Mouse (Mus musculus) midbrain, postnatal 0 days (tissue): ENCODE results near the gene Gm21969. TPM values are rescaled to one million over a fixed set of nuclear protein-coding genes. Genes with fewer than 3 reads are reported as not detected.

Experiments
- ATAC-seq: fragments of 200-750 bp; cut with Nextera tagmentation; 2 replicates; pipeline ENCODE4 v1.8.0; 2017; ENCODE audit warnings: moderate number of reproducible peaks, mild to moderate bottlenecking, moderate TSS enrichment, moderate library complexity; ENCODE audit not compliant: low FRiP score
- DNase-seq: peaks from one replicate; pipeline ENCODE4 v3.0.0-alpha.2; 2015; ENCODE audit warnings: low spot score
- H3K27ac ChIP-seq: fragments of 300-500 bp; sonication (generic); 2 replicates; pipeline ENCODE4 v1.5.1; 2014; ENCODE audit warnings: low read depth, mild to moderate bottlenecking, low read length, mixed read lengths
- H3K27me3 ChIP-seq: fragments of 300-500 bp; sonication (generic); 2 replicates; pipeline ENCODE4 v1.6.1; 2014; ENCODE audit warnings: low read length, control low read depth, mixed read lengths; ENCODE audit not compliant: insufficient read depth
- H3K36me3 ChIP-seq: fragments of 300-500 bp; sonication (generic); 2 replicates; pipeline ENCODE4 v1.6.1; 2014; ENCODE audit warnings: low read length, control low read depth, mixed read lengths; ENCODE audit not compliant: insufficient read depth
- H3K4me1 ChIP-seq: fragments of 300-500 bp; sonication (generic); 2 replicates; pipeline ENCODE4 v1.6.1; 2014; ENCODE audit warnings: mild to moderate bottlenecking, control low read depth, antibody characterized with exemption, low read length, mixed read lengths; ENCODE audit not compliant: insufficient read depth
- H3K4me2 ChIP-seq: fragments of 300-500 bp; sonication (generic); 2 replicates; pipeline ENCODE4 v1.6.1; 2014; ENCODE audit warnings: low read depth, mild to moderate bottlenecking, low read length, mixed read lengths; ENCODE audit not compliant: poor library complexity, severe bottlenecking
- H3K4me3 ChIP-seq: fragments of 300-500 bp; sonication (generic); 2 replicates; pipeline ENCODE4 v1.5.1; 2014; ENCODE audit warnings: low read depth, mild to moderate bottlenecking, low read length, moderate library complexity
- H3K9ac ChIP-seq: fragments of 300-500 bp; sonication (generic); replicated peaks from 2 replicates; pipeline ENCODE4 v1.6.1; 2014; ENCODE audit warnings: mild to moderate bottlenecking, low read length, moderate library complexity, mixed read lengths; ENCODE audit not compliant: poor library complexity, severe bottlenecking
- H3K9me3 ChIP-seq: fragments of 300-500 bp; sonication (generic); 2 replicates; pipeline ENCODE4 v1.6.1; 2016; ENCODE audit warnings: low read length, control low read depth
- CTCF ChIP-seq: IDR thresholded peaks from 2 replicates; pipeline ENCODE4 v1.5.1; 2016; ENCODE audit warnings: antibody characterized with exemption, mild to moderate bottlenecking
- WGBS: fragments of 180-500 bp; shearing (Covaris S2); extraction: QIAGEN DNeasy Blood & Tissue Kit; methylation state at CpG from one replicate; pipeline ENCODE4 v1.1.7; 2014; 5-methylcytosine and 5-hydroxymethylcytosine counted together
- polyA plus RNA-seq: library from polyadenylated mRNA; unstranded; fragments of >200 nt; fragmentation: Nextera tagmentation; extraction: Ambion mirVana; gene quantifications from 2 replicates; pipeline ENCODE4 v1.2.1, GENCODE M21; 2015
- total RNA-seq: library from RNA; depleted of rRNA; stranded (reverse); fragments of >200 nt; gene quantifications from 2 replicates; pipeline ENCODE4 v1.2.3, GENCODE M21; 2014

Gene Gm21969
- total and polyA plus RNA-seq, 2 experiments from 2014 or later, result not detected

- no peaks in the 10 kb centered on the region for H3K9me3 ChIP-seq
- no peak overlapping the region for H3K27ac ChIP-seq
- ATAC-seq (no peak), DNase-seq (no peak)
- no peak overlapping the region for H3K4me3 ChIP-seq
- H3K9ac ChIP-seq, result no peak overlapping the region
- 29% methylated on average over 3 of the region's 3 CpGs for WGBS
- H3K36me3 ChIP-seq, result no peaks in the 10 kb centered on the region
- H3K4me1 ChIP-seq, result peaks cover 24% of the 10 kb centered on the region
- H3K27me3 ChIP-seq, result no peaks in the 10 kb centered on the region
- peak; percentile 26 for TF ChIP-seq CTCF
- no peak overlapping the region for H3K4me2 ChIP-seq
Measured at GRCm38 (mm10) chr4:139582903-139583302, 20.1 kb upstream of the Gm21969 start.

GRCm38 (mm10) chr4:139583629-139584245, 19.2 kb upstream of the Gm21969 start:
- Histone ChIP-seq H3K4me2 (no peak overlapping the region), H3K4me1 (peaks cover 19% of the 10 kb centered on the region), H3K4me3 (no peak overlapping the region), H3K9ac (no peak overlapping the region), H3K36me3 (no peaks in the 10 kb centered on the region), H3K27ac (no peak overlapping the region), H3K27me3 (no peaks in the 10 kb centered on the region), H3K9me3 (no peaks in the 10 kb centered on the region)
- no peak for TF ChIP-seq CTCF
- ATAC-seq (no peak), DNase-seq (no peak)
- WGBS, result 80% methylated on average over 11 of the region's 11 CpGs

GRCm38 (mm10) chr4:139584704-139585103, 18.3 kb upstream of the Gm21969 start:
- TF ChIP-seq CTCF, result no peak
- H3K9ac ChIP-seq, result no peak overlapping the region
- no peaks in the 10 kb centered on the region for H3K27me3 ChIP-seq
- WGBS, result 77% methylated on average over 11 of the region's 11 CpGs
- ATAC-seq (no peak), DNase-seq (no peak)
- H3K4me1 ChIP-seq, result peaks cover 15% of the 10 kb centered on the region
- H3K4me2 ChIP-seq, result no peak overlapping the region
- no peaks in the 10 kb centered on the region for H3K36me3 ChIP-seq
- no peak overlapping the region for H3K4me3 ChIP-seq
- H3K9me3 ChIP-seq, result no peaks in the 10 kb centered on the region
- no peak overlapping the region for H3K27ac ChIP-seq

GRCm38 (mm10) chr4:139585713-139586112, 17.3 kb upstream of the Gm21969 start:
- ATAC-seq (no peak), DNase-seq (no peak)
- Histone ChIP-seq H3K4me1 (peaks cover 9% of the 10 kb centered on the region), H3K36me3 (no peaks in the 10 kb centered on the region), H3K4me2 (no peak overlapping the region), H3K27ac (no peak overlapping the region), H3K9me3 (no peaks in the 10 kb centered on the region), H3K9ac (no peak overlapping the region), H3K4me3 (no peak overlapping the region), H3K27me3 (no peaks in the 10 kb centered on the region)
- TF ChIP-seq CTCF, result no peak
- 86% methylated on average over 7 of the region's 7 CpGs for WGBS

GRCm38 (mm10) chr4:139587370-139587769, 15.6 kb upstream of the Gm21969 start:
- Histone ChIP-seq H3K36me3 (no peaks in the 10 kb centered on the region), H3K4me2 (no peak overlapping the region), H3K9ac (no peak overlapping the region), H3K27ac (no peak overlapping the region), H3K9me3 (no peaks in the 10 kb centered on the region), H3K4me3 (no peak overlapping the region), H3K27me3 (no peaks in the 10 kb centered on the region), H3K4me1 (no peaks in the 10 kb centered on the region)
- no peak for TF ChIP-seq CTCF
- WGBS, result 75% methylated on average over 4 of the region's 4 CpGs
- no peak for ATAC-seq
- DNase-seq, result no peak

GRCm38 (mm10) chr4:139587773-139588172, 15.2 kb upstream of the Gm21969 start:
- DNase-seq (no peak), ATAC-seq (no peak)
- H3K4me1 ChIP-seq, result no peaks in the 10 kb centered on the region
- no peak overlapping the region for H3K27ac ChIP-seq
- 83% methylated on average over 4 of the region's 4 CpGs for WGBS
- no peak overlapping the region for H3K4me3 ChIP-seq
- H3K4me2 ChIP-seq, result no peak overlapping the region
- no peak overlapping the region for H3K9ac ChIP-seq
- TF ChIP-seq CTCF, result no peak
- no peaks in the 10 kb centered on the region for H3K27me3 ChIP-seq
- no peaks in the 10 kb centered on the region for H3K36me3 ChIP-seq
- H3K9me3 ChIP-seq, result no peaks in the 10 kb centered on the region
